Mouse (Mus musculus) E14TG2a.4 (cell line): ENCODE results near the gene Adk.

ENCODE experiments used
- CTCF ChIP-seq: conservative IDR thresholded peaks from 2 replicates; pipeline ENCODE4 v1.5.1; 2014; ENCODE audit warnings: low read length
- NANOG ChIP-seq: IDR thresholded peaks from 2 replicates; pipeline ENCODE4 v1.6.1; 2014; ENCODE audit warnings: borderline replicate concordance, low read length, mixed read lengths
- POU5F1 ChIP-seq: IDR thresholded peaks from 2 replicates; pipeline ENCODE4 v1.6.1; 2014; ENCODE audit warnings: low read length, borderline replicate concordance

DNA sequence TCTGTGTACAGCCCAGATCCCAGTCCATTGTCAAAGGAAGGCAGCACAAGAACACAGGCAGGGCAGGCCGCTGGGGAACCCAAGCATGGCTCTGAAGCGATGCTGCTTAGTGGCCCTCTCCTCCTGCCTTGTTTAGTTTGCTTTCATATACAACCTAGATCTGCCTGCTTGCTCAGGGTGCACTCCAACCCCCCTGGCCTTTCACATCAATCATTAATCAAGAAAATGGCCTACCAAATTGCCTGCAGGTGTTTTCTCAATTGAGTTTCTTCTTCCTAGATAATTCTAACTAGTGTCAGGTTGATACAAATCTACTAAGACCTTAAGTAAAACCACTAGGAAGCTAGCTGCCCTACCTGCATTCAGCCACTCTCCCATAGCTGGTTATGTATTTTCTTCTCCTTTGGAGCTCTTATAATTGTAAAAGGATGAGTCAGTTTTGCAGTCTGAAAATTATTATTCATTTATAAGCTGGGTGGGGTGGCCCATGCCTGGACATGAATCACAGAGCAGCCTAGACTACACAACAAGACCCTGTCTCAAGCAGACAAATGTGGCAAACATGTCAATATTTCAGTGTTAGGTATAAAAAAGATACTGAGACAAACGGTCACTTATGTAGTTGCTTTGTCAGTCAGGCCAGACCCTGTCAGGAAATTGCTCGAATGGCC lies 35.2 kb downstream of the Adk start:
- TF ChIP-seq CTCF: no peak
- no peak for TF ChIP-seq NANOG
- TF ChIP-seq POU5F1: no peak
